Mouse (Mus musculus) thymus, postnatal 10 days (tissue): ENCODE measurements around the gene Stat5b.
A peak's percentile ranks its signal among the peaks of the same experiment; 100 is the strongest.
"Not testable (repeated sequence)": the region's sequence is repeated elsewhere in the genome, so short reads cannot be mapped to it uniquely, and the experiment has no call there.

Experiments
- DNase-seq, 2 experiments: peaks; one replicate each; pipeline ENCODE4 v3.0.0; 2021; ENCODE audit warnings: low spot score in 2 of 2

The Stat5b gene

DNA sequence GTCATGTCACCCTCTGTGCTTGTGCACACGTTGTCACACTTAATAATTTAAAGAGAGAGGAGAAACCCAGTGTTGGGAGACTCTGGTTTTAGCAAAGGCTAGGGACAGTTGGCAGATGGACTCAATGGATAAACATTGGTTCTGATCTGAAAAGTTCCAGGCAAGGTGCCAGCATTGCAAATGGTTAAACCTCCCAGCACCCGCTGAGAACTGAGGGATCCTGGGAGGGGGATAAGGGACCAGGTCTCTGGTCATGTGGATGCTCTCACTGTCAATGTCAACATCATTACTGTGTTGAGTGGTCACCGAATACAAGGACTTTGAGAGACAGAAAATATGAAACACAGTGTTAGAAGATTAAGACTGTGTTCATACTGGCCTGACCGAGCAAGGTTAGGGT is 33.7 kb downstream of the Stat5b start:
- DNase-seq: no peak

DNA sequence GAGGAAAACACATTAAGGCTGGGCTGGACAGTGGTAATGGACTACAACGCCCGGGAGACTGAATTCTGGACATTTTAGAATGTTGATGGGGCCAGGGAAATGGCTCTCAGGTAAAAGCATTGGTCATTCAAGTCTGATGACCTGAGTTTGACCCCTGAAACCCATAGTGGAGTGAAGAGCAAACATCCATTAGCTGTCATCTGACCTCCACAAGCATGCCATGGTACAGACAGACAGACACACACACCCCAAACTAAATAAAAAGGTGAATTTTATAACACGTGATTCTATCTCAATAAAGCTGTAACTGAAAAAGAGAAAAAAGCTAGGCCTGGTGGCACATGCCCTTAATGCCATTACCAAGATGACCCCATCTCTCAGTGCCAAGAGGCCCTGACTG is 34.2 kb downstream of the Stat5b start:
- no peak for DNase-seq

DNA sequence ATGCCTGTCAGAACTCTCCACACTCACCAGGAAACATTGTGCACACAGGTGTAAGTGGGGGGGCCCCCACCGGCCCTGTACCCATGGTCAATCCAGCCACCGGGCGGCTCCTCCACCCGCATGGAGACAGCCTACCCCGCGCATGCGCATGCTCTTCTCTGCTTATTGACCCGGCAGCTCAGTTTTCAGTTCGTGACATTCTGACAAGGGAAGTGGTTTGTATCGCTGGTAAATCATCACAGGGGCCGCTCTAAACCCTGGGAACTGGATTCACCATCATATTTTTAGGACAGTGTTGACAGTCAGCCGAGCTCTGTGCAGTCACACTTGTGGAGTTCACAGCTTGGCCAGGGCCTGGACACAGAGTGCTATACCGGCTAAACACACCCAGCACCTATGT is 36.0 kb downstream of the Stat5b start:
- DNase-seq: peak; percentile 73 to 80

DNA sequence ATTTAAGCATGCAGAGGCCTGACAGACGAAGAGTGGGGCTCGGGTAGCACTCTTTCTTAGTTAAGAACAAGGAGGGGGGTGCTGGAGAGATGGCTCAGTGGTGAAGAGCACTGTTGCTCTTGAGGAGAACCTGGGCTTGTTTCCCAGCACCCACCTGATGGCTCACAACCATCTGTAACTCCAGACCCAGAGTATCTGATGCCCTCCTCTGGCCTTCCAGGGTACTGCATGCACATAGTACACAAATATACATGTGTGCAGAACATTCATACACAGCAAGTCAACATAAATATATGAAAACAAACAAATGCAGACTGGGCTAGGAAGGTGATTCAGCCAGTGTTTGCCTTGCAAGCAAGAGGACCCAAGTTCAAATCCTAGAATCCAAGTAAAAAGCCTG is 39.4 kb downstream of the Stat5b start:
- no peak for DNase-seq

DNA sequence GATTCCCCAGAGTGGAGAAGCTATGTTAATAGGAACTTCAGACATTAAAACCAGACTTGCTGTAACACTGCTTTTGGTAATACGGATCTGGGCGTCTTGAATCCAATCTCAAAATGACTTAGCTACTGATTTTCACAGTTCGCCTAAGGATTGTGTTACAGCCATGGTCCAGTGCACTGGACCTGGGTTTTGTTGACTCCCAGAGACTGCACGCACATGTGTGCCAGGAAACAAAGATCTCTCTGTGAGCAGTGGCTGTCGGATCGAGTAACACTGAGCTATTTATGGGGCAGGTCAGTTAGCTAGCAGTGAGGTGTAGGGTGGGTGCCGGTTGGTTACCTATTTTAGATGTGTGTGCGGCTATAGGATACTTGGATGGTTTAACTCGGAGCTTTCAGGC is 40.0 kb downstream of the Stat5b start:
- DNase-seq: no peak

DNA sequence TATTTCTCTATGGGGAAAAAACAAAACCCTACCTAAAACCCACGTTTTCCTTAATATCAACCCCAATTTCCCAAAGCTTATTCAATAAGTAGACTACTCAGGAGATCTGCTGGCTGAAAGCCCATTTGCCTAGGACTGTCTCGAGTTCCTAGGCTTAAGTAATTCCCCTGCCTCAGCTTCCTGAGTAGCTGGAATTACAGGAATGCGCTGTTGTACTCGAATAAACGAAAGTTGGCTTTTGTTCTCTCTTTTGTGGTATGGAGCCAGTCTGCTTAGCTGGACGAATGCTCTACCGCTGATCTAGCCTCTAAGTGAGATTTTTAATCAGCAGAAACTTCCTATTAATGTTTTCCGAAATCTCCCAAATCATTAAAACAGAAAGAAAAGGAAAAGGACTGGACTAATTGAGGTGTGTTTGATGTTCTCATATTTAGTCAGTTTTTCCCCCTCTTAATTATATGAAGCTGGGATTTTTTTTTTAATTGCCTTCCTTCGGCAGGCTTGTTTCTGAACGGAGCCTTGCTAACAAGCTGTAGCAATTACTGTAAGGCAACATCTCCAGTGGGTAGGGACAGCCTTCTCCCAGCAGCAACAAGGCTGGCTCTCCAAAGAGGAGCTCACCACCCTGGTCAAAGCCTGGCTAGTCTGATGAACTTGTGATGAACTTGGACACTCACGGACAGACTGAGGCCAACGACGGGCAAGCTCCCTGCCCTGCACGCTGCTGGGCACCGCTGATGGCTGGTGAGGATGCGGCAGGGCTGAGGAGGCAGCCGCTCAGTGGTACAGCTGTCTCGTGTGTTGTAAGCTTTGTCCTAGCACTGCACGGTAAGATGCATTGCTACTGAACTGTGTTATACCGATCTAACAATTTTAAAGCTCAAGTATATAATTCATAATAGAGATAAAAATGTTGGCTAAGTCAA is 43.9 kb downstream of the Stat5b start:
- no peak for DNase-seq

DNA sequence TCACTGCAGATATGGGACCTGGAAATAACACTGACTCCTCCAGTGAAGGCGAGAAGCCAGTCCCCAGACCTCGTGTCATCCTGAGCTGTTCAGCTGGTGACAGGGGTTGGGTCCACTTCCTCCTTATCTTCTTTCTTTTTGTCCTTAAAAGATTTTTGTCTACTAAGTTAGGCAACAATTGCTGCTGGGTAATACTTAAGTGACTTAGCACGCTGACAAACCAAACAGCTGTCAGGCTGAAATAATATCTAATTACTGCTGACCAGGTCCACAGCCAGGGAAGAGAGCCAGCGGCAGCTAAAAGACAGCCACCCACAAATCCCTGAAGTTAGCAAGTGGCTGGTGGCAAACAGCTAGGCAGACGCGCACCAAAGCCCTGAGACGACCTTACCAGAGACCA is 45.0 kb downstream of the Stat5b start:
- DNase-seq: no peak

DNA sequence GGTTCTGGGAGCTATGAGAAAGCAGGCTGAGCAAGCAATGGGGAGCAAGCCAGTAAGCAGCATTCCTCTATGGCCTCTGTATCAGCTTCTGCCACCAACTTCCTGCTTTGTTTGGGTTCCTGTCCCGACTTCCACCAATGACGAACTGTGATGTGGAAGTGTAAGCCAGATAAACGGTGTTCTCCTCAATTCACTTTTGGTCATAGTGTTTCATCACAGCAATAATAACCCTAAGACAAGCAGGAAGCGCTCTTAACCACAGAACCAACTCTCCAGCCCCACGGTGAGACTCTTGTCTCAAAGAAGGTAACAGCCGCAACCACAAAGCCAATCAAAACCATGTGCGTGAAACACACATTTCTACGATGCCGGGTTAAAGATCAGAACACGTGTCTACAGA is 46.1 kb downstream of the Stat5b start:
- no peak for DNase-seq

DNA sequence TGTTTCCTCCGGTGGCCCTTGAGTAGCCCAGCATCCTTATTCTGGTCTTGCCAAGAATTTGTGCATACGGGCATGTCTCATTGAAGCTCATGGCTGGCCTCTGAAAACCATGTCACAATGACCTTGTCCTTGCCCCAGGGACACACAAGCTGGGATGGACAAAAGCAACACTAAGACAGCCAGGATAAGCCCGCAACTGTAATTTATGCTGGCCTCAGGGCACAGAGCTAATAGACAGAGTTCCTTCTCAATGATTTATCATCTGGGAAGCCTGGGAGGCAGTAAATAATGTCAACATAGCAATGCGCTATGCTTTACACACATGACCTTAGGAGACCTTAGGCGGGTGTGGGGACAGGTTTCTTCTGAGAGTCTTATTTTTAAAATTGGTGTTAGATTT is 51.1 kb downstream of the Stat5b start:
- no peak for DNase-seq

DNA sequence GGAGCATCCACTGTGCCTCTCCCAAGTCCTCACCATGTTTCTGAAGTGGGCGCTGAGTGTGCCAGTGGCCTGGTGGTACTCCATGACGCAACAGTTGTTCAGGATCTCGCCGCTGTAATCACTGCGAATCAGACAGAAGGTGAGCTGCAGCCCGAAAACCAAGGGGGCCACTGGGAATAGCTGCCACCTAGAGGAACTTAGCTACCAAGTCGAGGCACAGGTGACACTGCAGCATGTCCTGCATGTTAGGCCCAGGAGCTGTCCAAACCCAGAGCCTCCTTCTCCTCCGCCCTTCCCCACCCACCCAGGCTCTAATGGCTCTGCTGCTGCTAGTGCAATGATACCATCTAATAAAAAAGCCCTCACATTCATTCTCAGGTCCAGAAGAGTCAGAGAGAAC is 53.9 kb downstream of the Stat5b start:
- DNase-seq: no peak

DNA sequence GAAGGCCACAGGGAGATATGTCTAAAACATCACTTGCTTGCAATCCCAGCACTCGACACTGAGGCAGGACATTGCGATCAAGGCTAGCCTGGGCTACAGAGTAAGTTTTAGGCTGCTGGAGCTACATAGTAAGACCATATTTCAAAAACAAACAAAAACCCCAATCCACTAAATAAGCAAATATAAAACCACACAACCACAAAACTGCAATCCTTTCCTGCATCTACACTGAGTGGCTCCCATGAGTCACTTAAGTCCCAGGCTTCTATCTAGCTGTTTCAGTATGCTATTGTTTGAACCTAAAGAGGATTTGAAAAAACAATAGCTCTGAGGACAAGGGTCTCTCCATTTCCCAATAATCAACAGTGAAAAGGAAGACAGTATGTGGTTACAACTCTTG is 55.1 kb downstream of the Stat5b start:
- no peak for DNase-seq

DNA sequence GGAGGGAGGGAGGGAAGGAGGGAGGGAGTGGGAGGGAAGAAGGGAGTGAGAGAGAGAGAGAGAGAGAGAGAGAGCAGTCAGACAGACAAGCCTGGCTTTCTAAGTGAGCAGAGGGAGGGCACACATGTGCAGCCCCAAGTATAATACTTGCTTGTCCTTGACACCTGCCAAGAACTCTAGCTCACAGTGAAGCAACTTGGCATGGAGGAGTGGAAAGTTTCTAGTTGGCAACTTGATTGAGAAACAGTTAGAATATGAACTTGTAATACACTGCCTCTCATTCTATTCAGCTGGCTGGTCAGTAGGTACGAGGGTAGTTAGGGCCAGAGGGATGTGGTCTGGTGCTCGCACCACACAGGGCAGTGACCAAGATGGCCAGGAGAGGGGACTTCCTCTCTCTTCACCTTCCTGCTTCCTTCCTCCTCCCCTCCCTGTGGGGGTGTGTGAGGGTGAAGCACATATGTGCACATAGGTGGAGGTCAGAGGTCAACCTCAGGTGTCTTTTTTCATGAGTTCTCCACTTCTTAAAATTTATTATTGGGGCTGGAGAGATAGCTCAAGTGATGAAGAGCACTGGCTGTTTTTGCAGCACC is 59.0 kb downstream of the Stat5b start:
- DNase-seq: no peak

DNA sequence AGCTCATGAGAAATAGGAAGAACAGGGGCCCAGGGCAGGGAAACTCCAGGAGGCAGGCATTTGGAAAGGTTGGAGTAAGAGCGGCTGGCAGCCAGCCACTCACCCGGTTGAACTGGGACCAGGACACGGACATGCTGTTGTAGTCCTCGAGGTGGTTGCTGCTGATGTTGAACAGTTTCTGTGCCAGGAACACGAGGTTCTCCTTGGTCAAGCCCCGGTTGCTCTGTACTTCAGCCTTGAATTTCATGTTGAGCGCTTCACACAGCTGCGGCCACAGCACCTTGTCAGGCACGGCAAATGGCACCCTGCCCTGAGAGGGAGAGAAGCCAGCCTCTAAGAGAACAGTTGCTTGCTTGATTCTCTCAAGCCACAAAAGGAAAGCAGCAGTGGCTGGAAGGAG is 59.9 kb downstream of the Stat5b start:
- DNase-seq: not testable (repeated sequence)

DNA sequence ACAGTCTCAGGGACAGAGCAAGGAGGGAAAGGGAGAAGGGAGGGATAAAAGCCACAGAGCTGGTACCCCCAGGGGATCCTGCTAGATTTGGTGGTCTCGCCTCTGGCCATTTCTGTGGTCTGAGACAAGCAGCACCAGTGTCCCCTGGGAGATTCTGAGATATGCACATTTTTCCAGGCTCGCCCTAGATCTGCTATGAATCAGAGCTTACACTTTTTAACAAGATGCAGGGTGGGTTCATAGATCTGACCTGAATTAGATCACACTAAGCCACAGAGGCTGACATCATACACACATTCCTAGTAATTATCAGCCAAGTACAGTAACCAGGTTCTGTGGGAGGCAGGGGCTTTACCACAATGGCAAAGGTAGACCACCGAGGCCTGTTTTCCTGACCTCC is 60.8 kb downstream of the Stat5b start:
- DNase-seq: no peak

DNA sequence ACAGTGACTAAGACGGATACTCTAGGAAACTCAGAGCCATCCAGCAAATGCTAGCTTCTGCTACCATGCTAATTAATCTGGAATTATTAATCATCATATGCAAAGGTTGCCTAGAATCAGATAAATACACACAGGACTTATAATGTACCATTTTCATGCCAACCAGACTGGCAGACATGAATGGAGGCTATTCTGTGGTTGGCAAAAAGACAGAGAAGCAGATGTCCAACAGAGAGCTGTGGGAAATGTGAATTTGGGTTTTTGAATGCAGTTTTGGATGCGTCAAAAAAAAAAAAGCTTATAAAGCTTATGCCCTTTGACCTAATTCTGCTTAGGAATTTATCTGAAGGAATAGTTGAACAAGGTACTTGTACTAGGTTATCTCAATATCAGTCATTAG is 64.8 kb downstream of the Stat5b start:
- DNase-seq: no peak

DNA sequence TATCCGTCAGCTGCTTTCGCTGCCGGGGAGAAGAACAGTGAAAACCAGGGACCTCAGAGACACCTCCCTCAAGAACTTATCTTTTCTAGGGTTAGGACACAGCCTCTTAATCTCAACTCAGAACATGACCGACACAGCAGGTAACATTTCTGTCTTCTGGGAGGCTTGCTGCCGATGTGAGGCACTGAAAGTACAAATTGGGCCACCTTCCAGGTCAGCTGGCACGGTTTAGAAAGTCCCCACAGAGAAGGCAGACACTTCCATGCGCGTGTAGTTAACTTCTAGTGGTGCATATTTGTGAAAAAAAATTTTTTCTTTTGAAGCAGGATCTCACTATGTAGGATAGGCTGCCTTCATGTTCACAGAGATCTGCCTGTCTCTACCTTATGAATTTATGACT is 66.2 kb downstream of the Stat5b start:
- DNase-seq: no peak

DNA sequence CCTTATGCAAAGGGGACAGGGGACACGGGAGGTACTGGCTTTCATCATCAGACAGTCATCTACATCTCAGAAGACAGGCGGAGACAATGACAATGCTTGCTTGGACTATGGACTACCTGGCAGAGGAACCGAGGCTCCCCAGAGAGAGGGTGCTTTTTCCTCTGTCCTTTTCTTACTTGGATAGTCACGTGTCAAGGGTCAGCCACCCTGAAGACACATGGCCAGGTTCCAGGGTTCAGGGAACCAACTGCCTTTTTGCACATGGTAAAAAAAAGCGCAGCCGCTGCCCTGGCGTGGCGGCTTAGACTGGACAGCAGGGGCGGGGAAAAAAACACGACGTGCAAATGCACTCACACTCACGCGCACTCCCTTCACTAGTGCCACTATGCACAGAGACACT is 68.0 kb downstream of the Stat5b start:
- no peak for DNase-seq

DNA sequence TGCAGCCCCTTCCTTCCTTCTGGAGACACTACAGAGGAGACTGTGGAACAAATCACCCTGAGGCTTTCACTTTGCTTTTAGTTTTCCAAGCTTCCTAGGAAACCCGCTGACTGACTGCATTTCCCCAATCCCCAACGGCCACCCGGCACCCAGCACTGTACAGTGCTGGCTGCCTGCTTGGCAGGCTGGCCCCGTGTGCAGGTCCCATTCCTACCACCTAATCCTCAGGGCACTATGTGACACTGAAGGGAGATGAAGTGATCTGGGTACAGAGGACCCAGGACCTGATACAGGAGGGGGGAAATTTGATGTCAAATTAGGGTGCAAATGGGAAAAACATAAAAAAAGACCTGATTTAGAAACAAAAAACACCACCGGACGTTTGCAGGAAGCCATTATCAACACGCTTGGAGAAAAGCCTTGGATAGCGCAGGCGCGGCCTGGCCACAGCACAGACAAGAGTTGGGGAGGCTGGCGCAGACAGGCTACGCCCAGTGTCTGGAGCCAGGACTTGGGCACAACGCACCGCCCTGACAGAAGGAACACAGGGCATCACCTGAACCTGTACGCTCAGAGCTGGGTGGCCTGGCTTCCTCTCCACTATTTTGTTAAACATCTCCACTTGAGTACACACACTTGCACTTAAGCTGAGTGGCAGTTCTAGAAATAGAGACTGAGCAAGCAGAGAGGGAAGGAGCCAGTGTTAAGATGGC is 68.6 kb downstream of the Stat5b start:
- no peak for DNase-seq

DNA sequence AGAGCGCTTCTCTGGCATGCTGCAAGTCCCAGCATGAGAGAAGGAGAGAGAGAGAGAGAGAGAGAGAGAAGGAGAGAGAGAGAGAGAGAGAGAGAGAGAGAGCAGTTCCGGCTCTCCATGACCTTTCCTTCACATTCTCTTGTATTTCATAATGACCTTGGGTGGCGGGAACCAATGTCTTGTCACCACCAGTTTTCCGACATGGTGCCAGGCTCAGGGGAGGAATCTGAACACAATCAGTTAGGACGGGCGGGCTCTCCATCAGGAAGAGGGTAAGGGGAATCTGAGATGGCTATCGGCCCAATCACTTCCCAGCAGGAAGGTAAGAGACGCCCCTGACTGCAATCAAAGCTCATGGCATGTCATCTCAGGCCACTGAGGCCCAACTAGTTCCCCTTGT is 70.3 kb downstream of the Stat5b start:
- DNase-seq: no peak

DNA sequence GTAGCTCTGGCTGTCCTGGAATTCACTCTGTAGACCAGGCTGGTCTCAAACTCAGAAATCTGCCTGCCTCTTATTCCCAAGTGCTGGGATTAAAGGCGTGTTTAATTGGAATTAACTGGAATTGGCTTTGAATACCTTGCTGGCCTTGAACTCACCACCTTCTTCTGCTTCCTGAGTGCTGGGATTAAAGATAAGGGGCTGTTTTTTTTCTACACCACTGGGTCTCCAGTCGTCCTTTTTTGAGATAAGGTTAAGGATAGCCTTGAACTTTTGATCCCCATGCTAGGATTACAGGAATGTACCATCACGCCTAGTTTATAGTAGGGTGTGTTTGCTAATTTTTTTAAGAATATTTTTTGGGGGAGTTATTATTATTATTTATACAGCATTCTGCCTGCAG is 72.5 kb downstream of the Stat5b start:
- DNase-seq: no peak

DNA sequence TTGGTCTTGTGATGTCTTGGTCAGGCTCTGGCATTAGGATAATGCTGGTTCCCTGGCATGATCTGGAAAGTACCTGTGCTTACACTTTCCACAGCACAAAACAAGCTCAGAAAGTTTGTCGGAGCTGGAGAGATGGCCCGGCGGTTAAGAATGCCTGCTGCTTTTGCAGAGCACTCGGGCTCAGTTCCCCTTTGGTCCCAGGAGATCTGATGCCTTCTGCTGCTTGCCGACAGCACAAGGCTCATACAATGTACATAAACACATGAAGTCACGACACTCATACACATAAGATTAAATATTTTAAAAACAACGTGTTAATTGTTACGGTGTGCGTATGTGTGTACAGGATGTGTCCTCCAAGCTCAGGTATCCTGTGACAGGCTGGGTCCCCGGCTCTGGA is 74.6 kb downstream of the Stat5b start:
- no peak for DNase-seq

DNA sequence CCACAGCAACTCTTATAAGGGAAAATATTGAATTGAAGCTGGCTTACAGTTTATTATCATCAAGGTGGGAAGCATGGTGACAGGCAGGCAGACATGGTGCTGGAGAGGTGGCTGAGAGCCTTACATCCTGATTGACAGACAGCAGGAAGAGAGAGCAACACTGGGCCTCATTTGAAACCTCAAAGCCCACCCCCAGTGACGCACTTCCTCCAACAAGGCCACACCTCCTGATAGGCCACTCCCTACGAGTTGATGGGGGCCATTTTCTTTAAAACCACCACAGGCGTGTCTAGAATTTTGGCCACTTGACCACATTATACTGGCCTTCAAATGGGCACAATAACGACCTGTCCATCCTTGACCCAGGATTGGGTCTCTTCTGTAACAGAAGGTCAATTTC is 76.3 kb downstream of the Stat5b start:
- DNase-seq: no peak
